Mouse (Mus musculus): ENCODE measurements around the gene Spty2d1.

DNA sequence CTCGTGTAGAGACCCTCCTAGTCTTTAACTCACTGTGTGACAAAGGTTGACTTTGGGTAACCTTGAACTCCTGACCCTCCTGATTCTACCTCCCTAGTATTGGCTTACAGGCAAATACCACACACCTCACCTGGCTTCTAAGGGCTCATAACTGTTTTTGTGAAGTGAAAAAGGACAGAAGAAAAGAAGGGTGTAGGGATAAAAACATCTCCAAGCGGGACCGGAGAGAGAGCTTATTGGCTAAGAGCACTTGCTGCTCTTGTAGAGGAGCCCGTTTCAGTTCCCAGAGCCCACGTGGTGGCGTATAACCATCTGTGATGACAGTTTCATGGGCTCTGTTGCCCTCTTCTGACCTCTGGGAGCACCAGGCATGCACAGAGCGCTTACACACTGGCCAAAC, 8.9 kb upstream of the Spty2d1 start:
- TF ChIP-seq CTCF (IDR thresholded peaks at IDR 0.05) (no peak), EP300 (IDR thresholded peaks at IDR 0.05) (no peak)

Data from lung, postnatal 0 days (tissue).